Mouse (Mus musculus): ENCODE measurements around the gene Medag.

DNA sequence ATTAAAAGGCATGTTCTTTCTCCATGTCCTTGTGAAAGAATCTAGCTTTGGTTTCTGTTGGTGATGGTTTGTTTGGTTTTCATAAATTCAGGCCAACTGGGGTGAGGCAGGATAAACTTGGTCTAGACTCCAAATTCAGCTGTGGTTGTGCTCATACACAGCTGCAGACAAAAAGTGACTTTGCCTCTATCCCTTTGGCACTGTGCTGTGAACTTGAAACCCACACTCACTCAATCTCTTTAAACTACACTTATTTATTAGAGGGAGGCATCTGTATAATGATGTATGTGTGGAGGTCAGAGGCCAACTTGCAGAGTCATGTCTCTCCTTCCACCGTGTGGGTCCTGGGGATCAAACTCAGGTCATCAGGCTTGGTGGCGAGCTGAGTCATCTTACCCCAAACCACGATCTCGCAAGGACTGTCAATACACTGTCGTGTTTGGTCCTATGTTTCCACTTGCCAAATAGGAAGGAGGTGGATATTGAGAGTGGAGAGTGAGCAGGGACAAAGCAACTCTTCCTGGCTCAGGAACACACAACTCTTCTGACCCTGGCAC lies 25.2 kb upstream of the Medag start:
- TF ChIP-seq POLR2A (IDR thresholded peaks at IDR 0.05; ENCODE audit: borderline replicate concordance, low read depth, low read length): no peak
- no peak for TF ChIP-seq CTCF (IDR thresholded peaks at IDR 0.05; ENCODE audit: low read depth, low read length)

Data from bone marrow macrophage, adult 2 months (primary cell).